Mouse (Mus musculus) hindbrain, embryonic 10.5 days (tissue): ENCODE results near the gene Dlg2. TPM values are rescaled to one million over a fixed set of nuclear protein-coding genes. Genes with fewer than 3 reads are reported as not detected.

ENCODE experiments used
- DNase-seq: peaks from one replicate; pipeline ENCODE4 v3.0.0-alpha.2; 2017; ENCODE audit warnings: low spot score
- H3K27ac ChIP-seq: fragments of 300-500 bp; sonication (generic); 2 replicates; pipeline ENCODE4 v1.5.1; 2016; ENCODE audit warnings: mild to moderate bottlenecking, moderate library complexity
- H3K27me3 ChIP-seq: fragments of 300-500 bp; sonication (generic); 2 replicates; pipeline ENCODE4 v1.6.1; 2016; ENCODE audit warnings: mild to moderate bottlenecking; ENCODE audit not compliant: poor library complexity, insufficient read depth, severe bottlenecking
- H3K36me3 ChIP-seq: fragments of 300-500 bp; sonication (generic); 2 replicates; pipeline ENCODE4 v1.6.1; 2016; ENCODE audit warnings: mild to moderate bottlenecking, moderate library complexity
- H3K4me1 ChIP-seq: fragments of 300-500 bp; sonication (generic); replicated peaks from 2 replicates; pipeline ENCODE4 v1.6.1; 2016; ENCODE audit warnings: mild to moderate bottlenecking
- H3K4me3 ChIP-seq: fragments of 300-500 bp; sonication (generic); 2 replicates; pipeline ENCODE4 v1.5.1; 2016; ENCODE audit warnings: mild to moderate bottlenecking, moderate library complexity
- H3K9me3 ChIP-seq: fragments of 300-500 bp; sonication (generic); 2 replicates; pipeline ENCODE4 v1.6.1; 2016; ENCODE audit warnings: mild to moderate bottlenecking, moderate library complexity
- WGBS: fragments of 180-500 bp; shearing (Covaris S2); methylation state at CpG from one replicate; pipeline ENCODE4 v1.1.7; 2016; 5-methylcytosine and 5-hydroxymethylcytosine counted together
- polyA plus RNA-seq: library from polyadenylated mRNA; unstranded; fragments of >200 nt; fragmentation: Nextera tagmentation; extraction: Ambion mirVana; gene quantifications from 2 replicates; pipeline ENCODE4 v1.2.1, GENCODE M21; 2016

Dlg2 gene
- polyA plus RNA-seq, 1 experiment from 2014 or later: 2.2 TPM

GRCm38 (mm10) chr7:91573321-91573720 is 1096.8 kb downstream of the Dlg2 start:
- Histone ChIP-seq H3K9me3 (no peaks in the 10 kb centered on the region), H3K4me1 (0 out of 2 replicates have a peak, but pooled peaks cover 3% of the 10 kb centered on the region), H3K27me3 (no peaks in the 10 kb centered on the region), H3K27ac (no peak overlapping the region), H3K4me3 (no peak overlapping the region), H3K36me3 (no peaks in the 10 kb centered on the region)
- DNase-seq: no peak

- Histone ChIP-seq H3K27ac (no peak overlapping the region), H3K27me3 (no peaks in the 10 kb centered on the region), H3K4me1 (0 out of 2 replicates have a peak, but pooled peaks cover 3% of the 10 kb centered on the region), H3K36me3 (no peaks in the 10 kb centered on the region), H3K9me3 (no peaks in the 10 kb centered on the region), H3K4me3 (no peak overlapping the region)
- no peak for DNase-seq
- 88% methylated on average over 6 of the region's 6 CpGs for WGBS
These were observed 1099.7 kb downstream of the Dlg2 start for GRCm38 (mm10) chr7:91576216-91576615.

- Histone ChIP-seq H3K27ac (no peak overlapping the region), H3K9me3 (no peaks in the 10 kb centered on the region), H3K4me1 (no peaks in the 10 kb centered on the region), H3K36me3 (no peaks in the 10 kb centered on the region), H3K4me3 (no peak overlapping the region), H3K27me3 (no peaks in the 10 kb centered on the region)
- WGBS: 74% methylated on average over 2 of the region's 2 CpGs
- DNase-seq: no peak
These were observed 1105.7 kb downstream of the Dlg2 start for GRCm38 (mm10) chr7:91582203-91582602.

- Histone ChIP-seq H3K9me3 (no peaks in the 10 kb centered on the region), H3K36me3 (no peaks in the 10 kb centered on the region), H3K27me3 (no peaks in the 10 kb centered on the region), H3K4me1 (no peaks in the 10 kb centered on the region), H3K4me3 (no peak overlapping the region), H3K27ac (no peak overlapping the region)
- 60% methylated on average over 1 of the region's 1 CpGs for WGBS
- DNase-seq: no peak
These were observed 1107.1 kb downstream of the Dlg2 start for GRCm38 (mm10) chr7:91583566-91583965.

- Histone ChIP-seq H3K27ac (no peak overlapping the region), H3K27me3 (no peaks in the 10 kb centered on the region), H3K4me3 (no peak overlapping the region), H3K9me3 (no peaks in the 10 kb centered on the region), H3K36me3 (no peaks in the 10 kb centered on the region), H3K4me1 (no peaks in the 10 kb centered on the region)
- WGBS: 82% methylated on average over 5 of the region's 5 CpGs
- no peak for DNase-seq
These were observed 1115.0 kb downstream of the Dlg2 start for GRCm38 (mm10) chr7:91591261-91592170.

GRCm38 (mm10) chr7:91598549-91598948 is 1122.1 kb downstream of the Dlg2 start:
- Histone ChIP-seq H3K9me3 (no peaks in the 10 kb centered on the region), H3K4me1 (no peaks in the 10 kb centered on the region), H3K4me3 (no peak overlapping the region), H3K27me3 (no peaks in the 10 kb centered on the region), H3K36me3 (no peaks in the 10 kb centered on the region), H3K27ac (no peak overlapping the region)
- 70% methylated on average over 4 of the region's 4 CpGs for WGBS
- DNase-seq: no peak

GRCm38 (mm10) chr7:91601307-91601706 is 1124.8 kb downstream of the Dlg2 start:
- H3K27me3 ChIP-seq: no peaks in the 10 kb centered on the region
- no peaks in the 10 kb centered on the region for H3K4me1 ChIP-seq
- no peaks in the 10 kb centered on the region for H3K36me3 ChIP-seq
- no peaks in the 10 kb centered on the region for H3K9me3 ChIP-seq
- no peak for DNase-seq
- H3K4me3 ChIP-seq: no peak overlapping the region
- H3K27ac ChIP-seq: no peak overlapping the region

- H3K27me3 ChIP-seq: no peaks in the 10 kb centered on the region
- 77% methylated on average over 4 of the region's 4 CpGs for WGBS
- no peaks in the 10 kb centered on the region for H3K4me1 ChIP-seq
These were observed 1127.1 kb downstream of the Dlg2 start for GRCm38 (mm10) chr7:91603561-91603960.

GRCm38 (mm10) chr7:91653033-91653432 is 1176.6 kb downstream of the Dlg2 start:
- Histone ChIP-seq H3K9me3 (no peaks in the 10 kb centered on the region), H3K27me3 (no peaks in the 10 kb centered on the region), H3K27ac (no peak overlapping the region), H3K36me3 (no peaks in the 10 kb centered on the region), H3K4me1 (no peaks in the 10 kb centered on the region), H3K4me3 (no peak overlapping the region)
- no peak for DNase-seq
- WGBS: 81% methylated on average over 1 of the region's 1 CpGs

More at GRCm38 (mm10) chr7:91603561-91603960, 1127.1 kb downstream of the Dlg2 start:
- no peaks in the 10 kb centered on the region for H3K9me3 ChIP-seq
- no peaks in the 10 kb centered on the region for H3K36me3 ChIP-seq
- no peak for DNase-seq
- H3K4me3 ChIP-seq: no peak overlapping the region
- no peak overlapping the region for H3K27ac ChIP-seq

- Histone ChIP-seq H3K4me1 (no peaks in the 10 kb centered on the region), H3K4me3 (no peak overlapping the region), H3K27me3 (no peaks in the 10 kb centered on the region), H3K9me3 (no peaks in the 10 kb centered on the region), H3K27ac (no peak overlapping the region), H3K36me3 (no peaks in the 10 kb centered on the region)
- no peak for DNase-seq
- 77% methylated on average over 2 of the region's 2 CpGs for WGBS
These were observed 1183.0 kb downstream of the Dlg2 start for GRCm38 (mm10) chr7:91659498-91659897.

GRCm38 (mm10) chr7:91672236-91673017 is 1196.0 kb downstream of the Dlg2 start:
- DNase-seq: no peak
- Histone ChIP-seq H3K4me1 (0 out of 2 replicates have a peak, but pooled peaks cover 2% of the 10 kb centered on the region), H3K27me3 (no peaks in the 10 kb centered on the region), H3K36me3 (no peaks in the 10 kb centered on the region), H3K9me3 (no peaks in the 10 kb centered on the region), H3K4me3 (no peak overlapping the region), H3K27ac (no peak overlapping the region)
- 75% methylated on average over 13 of the region's 13 CpGs for WGBS

GRCm38 (mm10) chr7:91674401-91674800 is 1197.9 kb downstream of the Dlg2 start:
- 0 out of 2 replicates have a peak, but pooled peaks cover 2% of the 10 kb centered on the region for H3K4me1 ChIP-seq
- no peaks in the 10 kb centered on the region for H3K36me3 ChIP-seq
- H3K27ac ChIP-seq: no peak overlapping the region
- no peak for DNase-seq
- H3K4me3 ChIP-seq: no peak overlapping the region
- no peaks in the 10 kb centered on the region for H3K27me3 ChIP-seq
- H3K9me3 ChIP-seq: no peaks in the 10 kb centered on the region

- DNase-seq: no peak
- Histone ChIP-seq H3K27ac (no peak overlapping the region), H3K27me3 (no peaks in the 10 kb centered on the region), H3K9me3 (no peaks in the 10 kb centered on the region), H3K4me3 (no peak overlapping the region), H3K4me1 (no peaks in the 10 kb centered on the region), H3K36me3 (no peaks in the 10 kb centered on the region)
- 70% methylated on average over 2 of the region's 2 CpGs for WGBS
These were observed 1201.5 kb downstream of the Dlg2 start for GRCm38 (mm10) chr7:91677934-91678333.
